Mouse (Mus musculus): ENCODE results near the gene Hsd11b1.
"Not testable (repeated sequence)": the region's sequence is repeated elsewhere in the genome, so short reads cannot be mapped to it uniquely, and the experiment has no call there.

Gene Hsd11b1

DNA sequence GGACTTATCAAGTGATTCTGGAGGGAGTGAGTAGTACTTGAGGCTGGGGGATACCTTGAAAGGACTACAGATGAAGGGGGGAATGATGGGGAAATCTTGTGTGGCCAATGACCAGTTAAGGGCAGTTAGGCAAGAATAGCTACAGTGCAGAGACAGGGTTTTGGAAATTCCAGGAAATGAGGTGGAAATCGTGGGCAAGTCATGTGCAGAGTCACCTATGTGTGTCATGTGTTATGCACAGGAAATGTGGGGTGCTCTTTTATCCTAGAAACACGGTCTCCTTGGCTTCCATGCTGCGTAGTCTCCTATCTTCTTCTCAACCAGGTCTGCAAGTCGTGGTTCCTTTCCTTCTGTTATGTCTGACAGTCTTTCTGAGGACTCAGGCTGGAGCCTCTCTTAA lies 15.6 kb upstream of the Hsd11b1 start:
- no peak for DNase-seq (ENCODE audit: low read depth, low spot score)

DNA sequence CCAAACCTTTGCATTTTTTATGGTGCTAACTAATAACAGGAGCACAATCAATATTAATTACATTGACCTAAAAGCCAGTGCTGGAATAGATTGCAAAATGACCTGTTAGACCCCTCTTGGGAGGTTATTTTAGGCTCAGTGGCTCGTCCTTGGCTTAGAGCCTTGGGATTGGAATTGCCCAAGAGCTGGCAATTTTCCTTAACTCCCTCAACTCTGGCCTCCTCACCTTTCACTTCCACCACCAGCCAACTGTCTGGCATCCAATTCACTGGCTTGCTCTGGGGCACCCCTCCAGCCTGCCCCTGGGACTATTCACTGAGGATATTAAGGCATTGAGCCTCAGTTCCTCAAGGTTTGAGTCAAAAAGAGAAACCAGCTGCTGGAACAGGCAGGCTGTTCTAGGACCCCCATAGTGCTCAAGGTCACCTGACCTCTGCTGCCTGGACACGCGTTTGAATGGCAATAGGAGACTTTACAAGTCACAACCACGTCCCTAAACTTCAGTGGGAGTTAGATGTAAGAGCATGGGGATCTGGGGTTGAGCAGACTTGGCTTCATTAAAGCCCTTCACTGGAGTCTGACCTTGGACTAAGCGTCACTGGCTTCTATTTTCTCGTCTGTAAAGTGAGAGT lies 14.7 kb upstream of the Hsd11b1 start:
- DNase-seq (ENCODE audit: low read depth, low spot score) = no peak

DNA sequence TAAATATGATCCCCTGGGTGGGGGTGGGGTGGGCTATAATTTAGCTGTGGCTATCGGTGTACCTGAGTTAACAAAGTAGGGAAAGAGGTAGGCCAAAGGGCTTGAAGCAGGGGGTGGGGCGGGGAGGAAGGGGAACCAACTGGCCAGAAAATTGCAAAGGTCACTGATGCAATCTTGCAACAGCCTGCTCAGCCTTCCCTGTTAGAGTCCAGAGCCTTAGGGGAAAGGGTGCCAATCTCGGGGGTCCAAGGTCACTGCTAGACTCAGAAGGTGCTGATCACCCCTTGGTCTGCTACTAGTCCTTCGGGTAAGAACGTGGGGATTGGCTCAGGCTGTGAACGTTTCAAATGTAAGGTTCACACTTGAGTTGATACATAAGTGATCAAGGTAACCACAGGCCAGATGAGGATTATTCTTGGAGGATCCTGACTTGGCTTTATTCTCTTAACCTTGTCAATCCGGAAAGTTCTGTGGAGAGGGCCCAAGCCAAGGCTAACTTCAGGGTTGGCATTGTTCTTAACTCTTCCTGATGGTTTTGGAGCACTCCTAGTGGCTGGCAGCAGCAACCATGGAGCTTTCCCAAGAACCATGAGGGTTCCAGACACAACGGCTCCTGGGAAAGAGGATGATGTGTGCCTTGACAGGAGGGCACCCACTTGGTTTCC lies 10.7 kb upstream of the Hsd11b1 start:
- DNase-seq (ENCODE audit: low read depth, low spot score) = no peak

DNA sequence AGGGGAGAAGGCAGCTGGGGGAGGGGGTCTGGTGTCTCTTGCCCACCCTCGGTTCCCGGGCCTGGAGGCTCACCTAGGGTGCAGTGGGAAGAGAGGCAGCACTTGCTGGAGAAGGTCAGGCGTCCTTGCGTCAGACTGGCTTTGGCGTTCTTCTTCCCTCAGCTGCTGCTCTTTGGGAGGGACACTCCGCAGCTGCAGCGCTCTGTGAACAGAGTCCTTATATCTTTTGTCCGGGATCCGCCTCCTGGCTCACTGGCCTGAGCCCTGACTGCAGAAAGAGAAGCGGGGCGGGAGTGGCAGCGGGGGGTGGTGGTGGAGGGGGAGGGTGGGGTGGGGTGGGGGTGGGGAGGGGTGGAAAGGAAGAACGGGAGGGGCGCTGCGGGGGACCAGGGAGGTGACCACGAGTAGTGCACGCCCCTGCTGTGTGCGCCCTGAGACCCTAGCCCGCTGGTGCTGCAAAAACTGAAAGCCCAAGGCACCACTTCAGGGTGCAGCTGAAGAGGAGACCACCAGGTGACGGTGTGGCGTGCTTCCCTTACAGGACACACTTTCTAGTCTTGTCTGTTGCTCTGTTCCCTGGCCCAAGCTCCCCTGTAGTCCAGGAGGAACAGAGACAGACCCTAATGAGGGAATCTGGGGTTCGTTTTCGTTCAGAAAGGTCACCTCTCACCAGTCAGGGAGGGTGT lies 9.2 kb upstream of the Hsd11b1 start, which contains the start of gene G0s2:
Gene G0s2, minus strand, starts transcription at position 302 of the 686 bp plus-strand sequence.
- DNase-seq (ENCODE audit: low read depth, low spot score) = no peak

DNA sequence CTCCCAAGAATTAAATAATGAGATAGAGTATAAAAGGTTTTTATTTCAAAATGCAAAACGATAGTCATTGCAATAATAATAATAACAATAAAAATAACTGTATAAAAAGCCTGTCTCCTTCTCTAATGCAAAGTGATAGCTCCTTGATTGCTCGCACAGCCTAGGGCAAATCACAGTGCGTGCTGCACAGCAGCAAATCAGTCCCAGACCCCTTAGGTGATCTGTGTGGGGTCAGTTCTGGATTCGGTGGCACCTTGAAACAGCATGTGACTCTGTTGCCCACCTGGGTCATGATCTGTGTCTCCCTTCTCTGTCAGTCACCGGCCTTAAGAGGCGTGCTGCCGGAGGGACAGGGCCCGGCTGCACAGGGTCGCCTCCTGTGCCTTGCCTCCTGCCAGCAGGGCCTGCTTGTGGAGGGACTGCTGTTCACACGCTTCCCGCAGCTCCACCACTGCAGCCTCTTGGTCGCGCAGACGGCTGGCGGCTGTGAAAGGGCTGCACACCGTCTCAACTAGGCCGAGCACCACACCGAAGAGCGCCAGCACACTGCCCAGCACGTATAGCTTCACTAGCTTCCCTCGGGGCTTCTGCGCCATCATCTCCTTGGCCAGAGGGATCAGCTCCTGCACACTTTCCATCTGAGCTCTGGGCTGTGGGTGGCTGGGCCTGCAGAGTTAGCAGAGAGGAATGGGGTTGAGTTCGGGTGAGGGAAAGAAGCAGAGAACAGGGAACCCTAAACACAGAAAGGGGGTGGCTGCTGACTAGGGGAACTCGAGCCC lies 8.5 kb upstream of the Hsd11b1 start:
- DNase-seq (ENCODE audit: low read depth, low spot score) = no peak

DNA sequence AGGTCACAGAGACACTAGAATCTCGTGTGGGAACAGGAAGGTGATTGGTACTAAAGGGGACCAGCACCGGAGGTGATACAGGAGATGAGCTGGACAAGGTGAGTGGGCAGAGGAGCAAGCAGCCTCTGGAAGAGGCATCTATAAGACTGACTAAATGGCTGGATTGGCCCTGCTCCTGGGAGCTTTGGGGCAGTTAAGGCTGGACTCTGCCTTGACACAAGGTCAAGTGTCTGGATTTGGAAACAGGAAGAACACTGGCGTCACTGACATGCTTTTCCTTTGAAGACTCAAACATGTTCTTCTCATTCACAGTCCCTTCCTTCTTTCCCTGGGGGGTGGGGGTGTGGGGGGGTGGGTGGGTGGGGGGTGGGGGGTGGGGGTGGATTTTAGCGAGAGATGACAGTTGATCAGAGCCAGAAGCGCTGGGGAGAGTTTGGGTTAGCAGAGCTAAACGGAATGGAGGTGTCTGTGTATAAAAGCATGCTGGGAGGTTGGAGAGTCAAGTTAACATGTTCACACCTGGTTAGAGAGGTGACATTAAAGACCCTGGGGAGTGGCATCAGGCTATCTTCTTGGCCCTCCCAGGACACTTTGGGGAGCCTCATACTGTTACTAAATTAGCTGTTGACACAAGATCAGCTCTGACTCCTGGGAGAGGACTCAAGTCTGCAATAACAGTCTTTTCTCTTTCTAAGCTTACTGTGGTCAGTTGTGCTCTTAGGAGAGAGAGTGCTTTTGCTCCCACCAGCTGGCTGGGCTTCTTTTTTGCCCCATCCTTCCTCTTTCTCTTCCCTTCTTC lies 7.3 kb upstream of the Hsd11b1 start:
- no peak for DNase-seq (ENCODE audit: low read depth, low spot score)

DNA sequence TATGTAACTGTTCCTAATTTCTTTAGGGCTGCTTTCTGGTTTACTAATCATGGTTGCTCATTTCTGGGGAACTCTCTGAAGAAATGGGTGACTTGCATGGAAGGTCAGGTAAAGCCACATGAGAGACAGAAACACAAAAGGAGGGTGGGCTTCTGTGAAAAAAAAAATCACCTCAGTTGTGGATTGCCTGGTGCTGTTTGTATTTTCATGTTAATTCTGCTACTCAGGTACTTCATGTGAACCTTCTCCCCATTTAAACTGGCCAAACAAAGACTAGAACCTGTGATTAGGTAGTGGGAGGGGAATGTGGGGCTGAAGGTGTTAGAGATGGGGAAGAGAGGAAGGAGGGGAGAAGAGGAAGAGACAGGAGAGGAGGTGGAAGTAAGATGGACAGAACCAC lies 1.9 kb upstream of the Hsd11b1 start:
- no peak for DNase-seq (ENCODE audit: low read depth, low spot score)

DNA sequence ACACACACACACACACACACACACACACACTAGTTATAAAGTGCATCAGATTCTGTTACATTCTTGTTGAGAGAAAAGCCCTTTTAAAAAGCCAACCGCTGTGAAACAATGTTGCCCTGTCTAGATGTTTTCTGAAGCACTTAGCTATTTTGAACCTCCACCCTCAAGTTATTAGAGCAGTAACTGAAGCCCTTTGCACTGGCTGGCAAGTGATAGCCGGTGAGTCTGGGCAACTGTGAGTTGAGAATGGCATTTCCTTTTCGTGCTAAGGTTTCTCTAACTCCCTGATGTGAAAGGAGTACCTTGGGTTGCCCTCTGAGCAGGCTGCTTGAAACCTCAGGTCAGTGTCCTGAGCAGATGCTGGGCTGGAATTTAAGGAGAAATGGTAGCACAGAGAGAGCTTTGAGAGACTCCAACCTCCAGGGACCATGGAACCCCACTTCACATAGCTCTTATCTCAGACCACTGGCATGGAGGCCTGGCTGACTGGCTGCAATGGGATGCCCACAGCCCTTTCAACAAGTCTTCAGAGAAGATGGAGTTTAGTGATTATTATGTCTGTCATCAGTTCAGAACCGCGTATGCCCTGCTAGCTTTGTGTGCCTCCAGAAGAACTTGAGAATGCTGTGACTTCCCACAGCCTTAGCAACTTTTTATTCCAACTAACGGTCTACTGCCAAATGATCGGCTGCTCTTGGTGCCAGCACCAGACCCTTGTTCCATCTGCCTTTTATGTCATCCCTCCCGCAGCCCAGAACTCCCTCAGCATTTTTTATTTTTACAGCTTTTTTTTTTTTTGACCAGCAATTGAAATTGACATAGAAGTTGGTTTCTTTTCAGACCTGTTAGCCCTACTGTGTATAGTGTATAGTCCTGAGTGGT lies 608 bp downstream of the Hsd11b1 start:
- no peak for DNase-seq (ENCODE audit: low read depth, low spot score)

DNA sequence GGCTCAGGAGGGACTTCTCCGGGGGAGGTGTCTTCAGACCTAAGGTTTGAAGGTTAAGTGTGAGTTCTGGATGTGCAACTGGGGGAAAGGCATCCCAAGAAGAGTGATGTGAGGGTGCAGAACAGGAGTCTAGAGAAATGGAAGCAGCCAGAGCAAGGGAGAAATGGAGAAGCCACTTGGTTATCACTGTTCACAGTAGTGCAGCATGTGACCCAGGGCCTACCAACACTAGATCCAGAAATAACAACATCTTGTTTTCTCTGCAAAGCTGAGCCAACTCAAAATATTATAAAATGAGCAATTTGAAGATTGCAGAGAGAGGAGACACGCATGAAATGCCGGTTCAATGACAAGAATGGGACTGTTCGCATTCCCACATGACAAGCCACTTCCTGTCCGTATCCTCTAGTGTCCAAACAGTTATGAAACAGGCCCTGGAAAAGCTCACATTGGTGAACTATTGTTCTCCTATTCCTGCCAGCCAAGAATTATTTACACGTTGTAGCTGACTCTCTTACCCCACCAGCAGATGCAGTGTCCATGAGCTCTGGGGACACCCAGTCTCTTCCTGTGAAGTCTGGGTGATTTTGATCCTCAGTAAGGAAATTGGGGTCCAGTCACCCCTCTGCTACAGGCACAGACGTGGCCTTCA lies 1.9 kb downstream of the Hsd11b1 start:
- DNase-seq (ENCODE audit: low read depth, low spot score) = no peak

DNA sequence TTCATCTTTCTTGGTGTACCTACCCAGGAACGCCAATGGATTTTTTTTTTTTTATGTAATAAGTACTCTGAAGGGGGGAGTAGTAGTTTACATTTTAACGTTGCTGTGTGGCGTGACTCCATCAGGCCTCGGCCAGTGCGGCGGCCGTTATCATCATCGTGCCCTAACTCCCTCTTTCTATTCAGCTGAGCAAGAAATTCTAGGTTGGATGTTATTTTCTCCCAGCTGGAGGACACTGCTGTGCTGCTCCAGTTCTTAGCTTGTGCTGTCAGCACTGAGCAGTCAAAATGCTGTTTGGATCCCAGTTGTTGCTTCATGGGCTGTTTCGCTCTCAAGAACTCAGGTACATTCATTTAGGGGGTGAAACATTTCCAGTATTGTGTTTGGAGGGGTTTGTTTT lies 4.3 kb downstream of the Hsd11b1 start:
- DNase-seq (ENCODE audit: low read depth, low spot score) = no peak

DNA sequence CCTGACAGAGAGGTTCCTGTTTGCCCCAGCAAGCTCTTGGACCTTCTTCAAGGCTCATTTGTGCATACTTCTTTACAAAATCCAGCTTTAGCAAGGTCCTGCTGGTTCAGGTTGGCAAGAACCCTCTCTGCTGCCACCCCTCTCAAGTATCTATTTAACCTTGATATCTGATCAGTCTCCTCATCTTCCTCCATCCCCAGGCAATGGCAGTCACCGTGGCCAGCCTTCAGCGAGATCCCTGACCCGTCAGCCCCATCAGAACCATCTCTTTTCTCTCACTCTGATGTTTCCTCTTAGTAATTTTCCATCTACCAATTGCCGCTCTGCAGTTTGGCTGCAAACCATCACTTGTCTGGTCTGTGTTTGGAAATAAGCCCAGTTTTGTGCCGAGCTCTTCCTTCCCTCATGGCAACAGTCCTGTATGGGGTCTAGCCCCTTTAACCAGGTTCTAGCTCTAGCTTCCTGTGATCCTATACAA lies 7.2 kb downstream of the Hsd11b1 start:
- DNase-seq (ENCODE audit: low read depth, low spot score) = peak; percentile 27

DNA sequence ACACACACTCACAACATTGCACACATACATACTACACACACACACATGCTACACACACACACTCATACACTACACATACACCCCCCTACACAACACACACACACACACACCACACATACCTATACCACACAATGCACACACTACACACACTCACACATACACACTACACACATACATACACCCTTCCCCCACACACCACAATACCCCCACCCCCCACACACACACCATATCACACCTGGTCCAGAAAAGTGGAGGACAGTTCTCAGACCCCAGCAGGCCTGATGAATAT lies 7.6 kb downstream of the Hsd11b1 start:
- DNase-seq (ENCODE audit: low read depth, low spot score) = no peak

DNA sequence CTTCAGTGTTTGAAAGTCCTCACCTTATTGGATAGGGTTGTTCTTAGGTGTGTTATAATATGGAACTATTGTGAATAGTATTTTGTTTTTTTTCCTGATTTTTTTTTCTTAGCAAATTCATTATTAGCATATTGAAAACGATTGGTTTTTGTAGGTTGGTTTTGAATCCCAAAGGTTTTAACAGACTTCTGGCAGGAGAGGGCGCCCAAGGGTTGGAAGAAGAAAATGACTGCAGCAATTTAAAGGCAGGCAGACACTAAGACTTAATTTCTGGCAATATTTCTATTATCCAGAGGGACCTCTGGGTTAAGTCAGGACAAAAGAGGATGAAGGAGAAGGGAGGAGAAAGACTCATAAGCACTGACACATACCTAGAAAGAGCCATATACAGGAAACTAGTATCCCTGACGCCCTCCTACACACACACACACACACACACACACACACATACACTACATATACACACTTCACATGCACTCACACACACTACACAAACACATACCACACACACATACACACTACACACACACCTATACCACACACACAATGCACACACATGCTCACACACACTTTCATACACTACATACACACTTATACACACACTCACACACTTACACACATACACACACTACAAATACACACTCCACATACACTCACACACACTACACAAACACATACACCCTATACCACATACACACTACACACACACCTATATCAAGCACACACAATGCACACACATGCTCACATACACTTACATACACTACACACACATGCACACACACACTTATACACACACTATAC lies 8.2 kb downstream of the Hsd11b1 start:
- peak; percentile 77 for DNase-seq (ENCODE audit: low read depth, low spot score)

DNA sequence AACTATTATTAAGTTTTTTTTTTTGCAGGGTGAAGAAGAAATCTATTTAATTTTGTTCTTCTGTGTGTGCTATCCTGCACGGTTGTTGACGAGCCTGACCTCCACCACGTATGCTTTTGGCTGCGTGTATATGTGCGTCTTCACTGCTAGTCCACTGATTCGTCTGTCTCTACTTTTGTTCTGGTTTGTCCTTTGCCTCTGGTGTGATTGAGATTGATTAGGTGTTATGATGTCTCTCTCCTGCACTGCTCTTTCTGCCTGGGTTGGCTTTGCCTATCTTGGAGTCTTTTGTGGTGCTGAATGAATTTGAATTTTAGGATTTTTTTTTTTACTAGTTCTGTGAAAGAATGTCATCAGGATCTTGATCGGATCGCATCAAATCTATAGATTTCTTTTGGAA lies 8.8 kb downstream of the Hsd11b1 start:
- no peak for DNase-seq (ENCODE audit: low read depth, low spot score)

DNA sequence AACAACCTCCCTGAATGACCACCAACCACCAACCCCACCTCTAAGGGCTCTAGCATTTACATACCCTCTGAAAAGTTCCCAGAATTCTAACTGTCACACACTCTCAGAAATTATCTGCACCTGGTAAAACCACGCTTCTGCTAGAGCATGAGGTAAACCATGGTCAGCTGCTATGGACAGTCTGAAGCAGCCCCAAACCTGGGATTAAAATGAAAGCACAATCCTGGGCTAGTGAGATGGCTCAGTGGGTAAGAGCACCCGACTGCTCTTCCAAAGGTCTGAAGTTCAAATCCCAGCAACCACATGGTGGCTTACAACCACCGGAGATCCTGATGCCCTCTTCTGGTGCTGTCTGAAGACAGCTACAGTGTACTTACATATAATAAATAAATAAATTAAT lies 10.0 kb downstream of the Hsd11b1 start:
- not testable (repeated sequence) for DNase-seq (ENCODE audit: low read depth, low spot score)

DNA sequence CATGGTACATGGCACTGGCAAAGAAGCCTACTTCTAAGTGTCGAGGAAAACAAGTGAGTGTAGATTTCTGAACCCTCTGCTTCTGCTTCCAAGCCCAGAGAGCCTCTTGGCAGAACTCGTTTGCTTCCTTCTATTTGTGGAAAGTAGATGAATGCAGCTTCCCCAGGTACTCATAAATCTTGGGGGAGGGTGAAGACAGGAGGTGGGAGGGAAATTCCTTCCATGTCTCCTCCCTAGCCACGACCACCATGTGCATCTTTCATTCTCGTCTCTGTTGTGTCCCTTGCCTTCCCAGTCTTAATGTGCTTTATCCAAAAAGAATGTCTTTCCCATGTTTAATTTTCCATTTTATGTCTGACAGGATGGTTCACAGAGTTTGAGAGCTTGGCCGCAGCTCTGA lies 11.3 kb downstream of the Hsd11b1 start:
- DNase-seq (ENCODE audit: low read depth, low spot score) = no peak

DNA sequence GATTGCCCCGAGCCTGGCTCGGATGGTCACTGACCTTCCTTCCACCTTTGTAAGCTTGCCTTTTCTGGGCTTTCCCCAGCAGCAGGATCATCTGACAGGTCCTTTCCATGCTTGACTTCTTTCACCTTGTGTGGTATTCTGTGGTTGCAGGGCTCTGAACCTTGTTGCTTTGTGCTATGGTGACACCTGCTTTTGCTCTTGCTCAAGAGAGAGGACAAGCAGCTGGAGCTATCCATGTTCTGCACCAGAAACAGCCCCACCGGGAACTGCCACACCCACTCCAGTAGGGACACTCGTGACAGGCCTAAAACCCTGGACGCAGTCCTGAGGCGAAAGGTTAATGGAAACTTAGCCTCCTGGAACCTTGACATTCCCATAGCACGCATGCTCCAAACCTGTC lies 12.5 kb downstream of the Hsd11b1 start:
- DNase-seq (ENCODE audit: low read depth, low spot score) = no peak

DNA sequence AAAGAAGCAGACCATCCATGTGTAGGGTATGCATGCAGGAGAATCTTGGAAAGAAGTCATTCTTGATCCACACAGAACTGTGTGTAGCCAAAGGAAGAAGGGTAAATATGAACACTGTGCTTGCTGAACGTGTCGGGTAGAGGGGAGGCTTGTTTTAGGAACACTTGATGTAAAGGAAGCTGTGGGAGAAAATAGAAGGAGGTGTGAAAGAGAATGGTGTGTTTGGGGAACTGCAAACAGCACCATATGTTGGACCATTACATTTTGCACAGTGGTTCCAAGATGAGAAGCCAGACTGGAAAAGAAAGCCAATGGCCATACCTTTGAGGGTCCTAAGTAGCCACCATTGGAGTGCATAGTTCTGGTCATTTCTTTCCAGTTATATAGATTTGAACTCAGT lies 13.8 kb downstream of the Hsd11b1 start:
- no peak for DNase-seq (ENCODE audit: low read depth, low spot score)

DNA sequence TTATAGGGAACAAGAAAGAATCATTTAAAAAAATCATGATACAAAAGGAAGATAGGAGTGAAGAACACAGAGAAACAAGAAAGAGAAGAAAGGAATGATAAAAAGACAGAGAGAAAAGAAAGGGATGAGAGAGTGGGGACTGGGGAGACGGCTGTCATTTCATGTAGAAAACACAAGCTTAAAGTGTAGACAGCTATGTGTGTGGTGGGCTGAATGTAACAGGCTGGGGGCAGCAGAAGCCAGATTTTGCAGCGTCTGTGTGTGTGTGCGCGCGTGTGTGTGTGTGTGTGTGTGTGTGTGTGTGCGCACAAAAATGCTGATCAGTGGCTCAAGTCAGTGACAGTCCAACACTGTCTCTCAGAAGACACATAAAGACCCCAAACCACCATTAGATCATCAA lies 19.6 kb downstream of the Hsd11b1 start:
- no peak for DNase-seq (ENCODE audit: low read depth, low spot score)
